Mouse (Mus musculus) right cerebral cortex, adult 18-20 months (tissue): ENCODE data around the gene Hexb.

Experiments used
- DNase-seq: peaks from one replicate; pipeline ENCODE4 v3.0.0; 2022; ENCODE audit warnings: mixed read lengths

Hexb gene

DNA sequence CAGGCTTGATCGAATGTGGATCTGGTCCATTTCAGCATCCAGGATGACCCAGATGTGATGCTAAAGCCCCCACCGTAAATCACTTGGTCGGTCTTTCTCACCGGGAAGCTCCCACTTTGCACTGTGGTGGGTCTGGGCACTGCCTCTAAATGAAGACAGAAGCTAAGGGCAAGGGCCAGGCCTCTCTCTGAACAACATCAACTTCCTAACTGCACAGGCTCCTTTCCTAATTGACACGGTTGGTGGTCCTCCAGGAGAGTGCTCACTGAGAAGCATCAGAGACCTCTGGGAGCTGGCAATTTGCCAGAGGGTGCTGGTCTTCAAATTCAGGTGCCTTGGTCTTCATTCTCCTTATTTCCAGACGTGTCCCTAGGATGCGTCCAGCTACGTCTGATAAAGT, 25.7 kb upstream of the Hexb start:
- no peak for DNase-seq

- DNase-seq, result no peak
These were observed 21.9 kb upstream of the Hexb start for GRCm38 (mm10) chr13:97220022-97220421.

DNA sequence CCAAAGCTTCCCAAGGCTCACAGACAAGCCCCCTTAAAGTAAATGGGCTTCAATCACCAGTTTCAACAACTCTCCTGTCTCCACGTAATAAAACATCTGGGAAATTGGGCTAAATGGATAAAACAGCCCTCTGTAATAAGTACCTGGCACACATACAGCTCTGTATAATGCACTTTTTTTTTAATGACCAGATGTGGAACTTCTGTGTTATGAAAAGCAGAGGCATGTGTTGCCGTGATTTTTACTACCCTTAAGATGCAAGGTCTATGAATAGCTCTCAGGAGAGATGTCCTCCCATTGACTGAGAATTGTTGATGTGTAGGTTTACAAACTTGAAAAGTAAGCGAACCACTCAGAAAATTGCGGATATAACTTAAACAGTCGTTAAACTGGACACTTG, 18.0 kb upstream of the Hexb start:
- DNase-seq, result no peak

- no peak for DNase-seq
These were observed 17.4 kb upstream of the Hexb start for GRCm38 (mm10) chr13:97215563-97215962.

GRCm38 (mm10) chr13:97214583-97215268, 16.6 kb upstream of the Hexb start:
- no peak for DNase-seq

GRCm38 (mm10) chr13:97208500-97209010, 10.4 kb upstream of the Hexb start:
- DNase-seq, result no peak

DNA sequence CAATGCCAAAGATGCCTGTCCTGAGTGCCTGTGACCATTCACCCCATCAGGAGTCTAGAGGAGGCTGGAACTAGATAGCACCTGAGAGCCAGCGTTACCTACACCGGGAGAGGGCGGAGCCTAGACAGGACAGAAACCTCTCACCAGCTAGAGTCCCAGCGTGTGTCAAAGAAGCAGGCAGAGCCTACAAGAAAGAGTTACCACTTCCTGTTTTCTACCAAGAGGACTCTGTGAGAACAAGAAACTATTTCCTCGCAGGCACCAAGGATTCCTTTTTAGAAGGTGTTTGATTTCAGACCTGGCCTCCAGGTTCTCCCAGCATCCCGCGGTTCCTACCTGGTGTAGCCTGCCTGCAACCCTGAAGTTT, 9.9 kb upstream of the Hexb start:
- DNase-seq, result no peak

- no peak for DNase-seq
These were observed 9.4 kb upstream of the Hexb start for GRCm38 (mm10) chr13:97207472-97208111.

- no peak for DNase-seq
These were observed 7.9 kb upstream of the Hexb start for GRCm38 (mm10) chr13:97206046-97206445.

- DNase-seq, result peak; percentile 91
These were observed 7.0 kb upstream of the Hexb start for GRCm38 (mm10) chr13:97205052-97205701.

DNA sequence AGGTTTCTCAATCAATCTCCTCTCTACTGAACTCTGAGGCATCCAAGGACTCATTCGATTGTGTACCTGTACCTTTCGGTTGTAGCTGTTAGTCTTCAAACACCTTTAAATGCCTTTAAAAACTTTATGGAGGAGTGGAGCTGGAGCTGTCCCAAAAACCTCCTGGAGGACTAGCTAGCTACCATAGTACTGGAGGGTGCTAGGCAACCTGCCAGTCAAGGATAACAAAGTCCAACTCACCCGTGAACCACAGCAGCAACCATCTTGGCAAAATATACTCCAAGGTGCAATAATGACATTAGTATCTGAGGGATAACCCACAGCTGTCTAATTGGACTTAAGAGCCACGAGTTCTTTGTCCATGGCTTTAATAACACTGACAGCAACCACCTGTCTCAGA, 3.7 kb upstream of the Hexb start:
- no peak for DNase-seq

DNA sequence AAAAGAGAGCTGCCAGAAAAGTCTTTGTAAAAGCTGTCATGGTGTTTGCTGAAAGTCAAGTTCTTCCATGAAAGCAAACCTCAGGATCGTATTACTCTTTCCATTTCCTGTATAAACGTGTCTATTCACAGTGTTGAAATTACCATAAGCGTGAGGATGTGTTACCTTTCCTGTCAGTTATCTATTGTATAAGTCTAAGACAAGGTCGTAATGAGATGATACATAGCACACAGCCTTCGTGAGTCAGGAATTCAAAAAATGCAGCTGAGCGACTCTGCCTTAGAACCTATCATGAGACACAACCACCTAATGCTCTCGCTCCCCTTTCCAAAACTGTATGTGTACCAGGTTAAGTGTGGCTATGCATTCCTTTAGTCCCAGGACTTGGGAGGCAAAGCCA, 2.9 kb upstream of the Hexb start:
- DNase-seq, result no peak

DNA sequence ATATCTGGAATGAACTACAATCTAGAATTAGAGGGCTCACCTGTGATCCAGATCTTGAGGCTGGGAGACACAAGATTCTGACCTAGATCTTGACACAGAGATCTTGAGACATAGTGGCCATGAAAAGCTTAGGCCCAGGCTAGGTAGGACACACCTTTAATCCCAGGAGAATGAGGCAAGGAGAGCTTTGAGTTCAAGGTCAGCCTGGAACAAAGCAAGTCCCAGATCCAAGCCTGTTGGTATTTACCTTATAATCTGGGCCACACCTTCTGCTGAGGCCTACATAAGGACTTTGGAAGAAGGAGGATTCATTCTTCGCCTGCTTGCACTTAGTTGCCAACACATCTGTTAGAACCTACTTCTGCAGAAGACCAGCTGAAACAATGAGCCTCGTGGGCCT, 966 bp upstream of the Hexb start:
- no peak for DNase-seq

DNA sequence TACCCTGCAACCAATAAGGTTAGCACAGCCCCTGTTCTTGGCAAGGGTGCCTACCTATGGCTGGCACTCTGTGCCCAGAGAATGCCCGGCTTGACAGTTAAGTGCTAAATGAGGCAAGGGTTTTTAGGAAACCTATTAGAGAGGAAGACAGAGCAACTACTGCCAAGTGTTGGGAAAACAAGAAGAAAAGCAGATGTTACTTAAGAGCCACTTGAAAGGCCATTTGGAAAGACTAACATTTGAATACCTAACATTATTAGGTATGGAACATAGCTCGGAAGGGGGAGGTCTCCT, 1.3 kb downstream of the Hexb start:
- DNase-seq, result no peak

GRCm38 (mm10) chr13:97196186-97196924, 1.8 kb downstream of the Hexb start:
- DNase-seq, result no peak

- peak; percentile 77 for DNase-seq
These were observed 4.7 kb downstream of the Hexb start for GRCm38 (mm10) chr13:97193420-97193819.

GRCm38 (mm10) chr13:97192649-97193048, 5.5 kb downstream of the Hexb start:
- no peak for DNase-seq

DNA sequence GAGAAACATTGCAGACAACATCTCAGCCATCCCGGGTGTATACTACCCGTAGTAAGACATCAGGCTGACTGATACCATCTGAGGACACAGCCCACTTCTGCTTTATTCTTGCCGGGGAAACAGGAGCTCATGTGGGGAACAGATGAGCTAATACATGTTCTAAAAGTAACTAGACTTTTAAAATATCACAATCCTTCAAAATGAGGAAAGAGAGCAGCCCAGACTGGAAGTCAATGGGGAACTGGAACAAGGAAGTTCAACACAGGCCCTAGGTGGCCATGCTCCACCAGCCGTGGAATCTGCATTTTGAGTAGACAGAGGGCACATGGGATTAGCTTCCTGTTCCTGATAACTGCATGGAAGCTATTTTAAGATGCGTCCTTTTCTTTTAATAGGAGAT, 10.5 kb downstream of the Hexb start:
- DNase-seq, result no peak

GRCm38 (mm10) chr13:97186346-97186745, 11.8 kb downstream of the Hexb start:
- no peak for DNase-seq

DNA sequence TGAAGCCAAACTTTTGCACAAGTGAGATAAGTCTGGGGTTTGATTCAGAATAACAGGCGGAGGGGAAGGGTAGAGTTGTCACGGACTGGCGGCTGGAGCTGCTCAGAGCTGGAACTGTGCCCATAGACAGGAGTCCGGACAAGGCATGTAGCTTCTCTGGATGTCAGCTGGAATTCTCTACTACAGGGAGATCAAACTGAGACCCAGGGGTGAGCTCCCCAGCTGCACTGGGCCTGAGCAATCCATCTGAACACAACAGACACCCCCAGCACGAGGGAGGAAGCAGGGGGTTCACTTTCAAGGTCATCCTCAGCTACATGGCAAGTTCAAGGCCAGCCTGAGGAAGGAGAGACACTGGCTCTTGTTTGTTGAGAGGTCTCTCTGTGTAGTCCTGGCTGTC, 13.5 kb downstream of the Hexb start:
- no peak for DNase-seq

- no peak for DNase-seq
These were observed 14.0 kb downstream of the Hexb start for GRCm38 (mm10) chr13:97184168-97184567.

- no peak for DNase-seq
These were observed 15.3 kb downstream of the Hexb start for GRCm38 (mm10) chr13:97182821-97183220.

- no peak for DNase-seq
These were observed 17.9 kb downstream of the Hexb start for GRCm38 (mm10) chr13:97180113-97180828.
